8 mouse cellular contexts compared by ENCODE assay signal in the genomic region with DNA sequence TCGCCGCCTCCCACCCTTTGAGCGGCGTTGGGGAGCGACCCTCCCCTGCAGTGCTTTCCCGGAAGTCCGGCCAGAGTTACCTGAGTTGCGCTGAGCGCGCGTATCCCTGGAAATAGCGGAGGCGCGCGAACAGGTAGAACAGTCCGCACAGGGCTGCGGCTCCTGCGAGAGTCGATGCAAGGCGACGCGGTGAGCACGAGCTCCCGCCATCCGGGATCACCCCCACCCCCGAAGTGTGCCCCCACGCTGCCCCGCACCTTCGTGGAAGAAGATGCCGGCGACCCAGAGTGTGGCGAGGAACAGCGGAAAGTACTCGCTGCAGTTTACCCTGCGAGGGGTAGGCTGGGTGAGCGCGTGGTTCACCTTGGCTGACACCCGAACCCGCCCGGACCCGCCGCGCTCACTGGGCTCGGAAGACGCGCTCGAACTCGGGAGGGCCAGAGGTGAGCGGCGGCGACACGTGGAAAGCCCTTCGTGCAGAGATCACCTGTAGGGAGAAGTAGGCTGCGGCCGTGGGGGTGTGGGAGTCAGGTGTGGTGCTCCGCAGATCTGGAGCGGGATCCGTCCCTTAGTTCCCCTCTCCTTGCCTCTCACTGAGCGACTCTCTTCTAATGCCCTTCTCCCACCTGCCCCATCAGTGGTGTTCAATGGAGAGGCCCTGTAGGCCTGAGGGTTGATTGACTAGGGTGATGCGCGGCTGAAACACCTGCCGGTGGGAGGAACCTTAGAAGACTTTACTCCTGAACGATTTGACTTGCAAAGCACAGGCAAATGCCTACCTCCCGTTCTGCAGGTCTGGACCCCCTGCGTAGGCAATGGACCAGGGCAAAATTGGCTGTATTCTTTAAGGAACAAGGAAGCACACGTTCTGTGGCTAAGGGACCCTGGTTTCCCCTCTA. TPM values are rescaled to one million over a fixed set of nuclear protein-coding genes. Genes with fewer than 3 reads are reported as not detected.
DNase-seq lines count a peak whose midpoint lies in the region; TF ChIP-seq lines count a peak whose summit lies in the region.

No protein-coding gene starts in this region.

- TF ChIP-seq CTCF in olfactory bulb, adult 2 months (IDR thresholded peaks at IDR 0.05; ENCODE audit: insufficient read depth, low read depth, low read length) = no peak

- peak; percentile 6 for DNase-seq in adrenal gland, adult 2 months
- no peak for DNase-seq in adrenal gland, adult 8-10 months
- peak; percentile 29 for DNase-seq in urinary bladder, postnatal 14 days (ENCODE audit: low spot score)
- no peak for DNase-seq in urinary bladder, adult 2 months (ENCODE audit: low spot score)
- DNase-seq in kidney, postnatal 14 days = peak; percentile 48
- DNase-seq in urinary bladder, postnatal 4 days (ENCODE audit: low spot score in 2 of 2) = no peak
- DNase-seq in gastrocnemius, postnatal 25 days = no peak

- peak overlapping the region; percentile 61 for H3K4me3 ChIP-seq in olfactory bulb, adult 2 months (ENCODE audit: insufficient read depth, low read depth, low read length)

- WGBS in olfactory bulb, adult 2 months = 8% methylated on average over 66 of the region's 66 CpGs

- peaks cover 10% of the 10 kb centered on the region for H3K4me1 ChIP-seq in olfactory bulb, adult 2 months (ENCODE audit: control insufficient read depth, insufficient read depth, low read length)

- TF ChIP-seq POLR2A in olfactory bulb, adult 2 months (IDR thresholded peaks at IDR 0.05; ENCODE audit: insufficient read depth, low read depth, low read length) = no peak

- H3K27ac ChIP-seq in olfactory bulb, adult 2 months (ENCODE audit: insufficient read depth, low read depth, low read length) = no peak overlapping the region

RNA-seq across cellular contexts. Expression of a gene that starts 1.2 kb away (rescaled TPM):
- 10 to 100 TPM; 17.0 to 21.6 TPM for total RNA-seq in adrenal gland, adult 2 months (2021)
- polyA plus RNA-seq in adrenal gland, adult 2 months (2012; rRNA removed) = 83.6 and 186 TPM in 2 replicates
- total RNA-seq in adrenal gland, adult 8-10 months (2022) = 10 to 100 TPM in 3 of 4 experiments, 1 to 10 TPM in 1; 8.3 to 28.7 (median 11.8) TPM
- polyA plus RNA-seq in urinary bladder, adult 2 months (2012; rRNA removed) = 16.8 and 36.1 TPM in 2 replicates
- polyA plus RNA-seq in olfactory bulb, adult 2 months (2012; ENCODE audit: insufficient read depth, insufficient read length, low replicate concordance, missing spikeins) = not detected in 2 replicates
- total RNA-seq in gastrocnemius, postnatal 25 days (2021) = 1 to 10 TPM; 2.9 to 3.7 TPM

RNA-seq across cellular contexts. Expression of a gene that starts 26.5 kb away (rescaled TPM):
- 100 to 1,000 TPM; 119 to 128 TPM for total RNA-seq in adrenal gland, adult 2 months (2021)
- polyA plus RNA-seq in adrenal gland, adult 2 months (2012; rRNA removed) = 347 and 361 TPM in 2 replicates
- total RNA-seq in adrenal gland, adult 8-10 months (2022) = 100 to 1,000 TPM; 130 to 232 (median 157) TPM
- polyA plus RNA-seq in urinary bladder, adult 2 months (2012; rRNA removed) = 47.4 and 54.3 TPM in 2 replicates
- not detected in 2 replicates for polyA plus RNA-seq in olfactory bulb, adult 2 months (2012; ENCODE audit: insufficient read depth, insufficient read length, low replicate concordance, missing spikeins)
- total RNA-seq in gastrocnemius, postnatal 25 days (2021) = 10 to 100 TPM; 27.6 to 38.9 TPM

RNA-seq across cellular contexts. Expression of a gene that starts 26.6 kb away (rescaled TPM):
- total RNA-seq in adrenal gland, adult 2 months (2021) = 1,000 to 10,000 TPM in 1 of 2 experiments, 100 to 1,000 TPM in 1; 696 to 1,341 TPM
- polyA plus RNA-seq in adrenal gland, adult 2 months (2012; rRNA removed) = 517 and 655 TPM in 2 replicates
- 1,000 to 10,000 TPM in 1 of 4 experiments, 100 to 1,000 TPM in 3; 798 to 1,098 (median 876) TPM for total RNA-seq in adrenal gland, adult 8-10 months (2022)
- polyA plus RNA-seq in urinary bladder, adult 2 months (2012; rRNA removed) = 317 and 373 TPM in 2 replicates
- polyA plus RNA-seq in olfactory bulb, adult 2 months (2012; ENCODE audit: insufficient read depth, insufficient read length, low replicate concordance, missing spikeins) = 578 TPM in 1 of 2 replicates, not detected in the other
- 100 to 1,000 TPM; 335 to 433 TPM for total RNA-seq in gastrocnemius, postnatal 25 days (2021)

RNA-seq across cellular contexts. Expression of a gene that starts 54.9 kb away (rescaled TPM):
- 10 to 100 TPM; 20.8 to 27.8 TPM for total RNA-seq in adrenal gland, adult 2 months (2021)
- 24.8 and 26.8 TPM in 2 replicates for polyA plus RNA-seq in adrenal gland, adult 2 months (2012; rRNA removed)
- 10 to 100 TPM; 21.2 to 24.5 (median 23.9) TPM for total RNA-seq in adrenal gland, adult 8-10 months (2022)
- 12.2 and 15.2 TPM in 2 replicates for polyA plus RNA-seq in urinary bladder, adult 2 months (2012; rRNA removed)
- not detected in 2 replicates for polyA plus RNA-seq in olfactory bulb, adult 2 months (2012; ENCODE audit: insufficient read depth, insufficient read length, low replicate concordance, missing spikeins)
- 1 to 10 TPM; 5.1 to 5.8 TPM for total RNA-seq in gastrocnemius, postnatal 25 days (2021)

Comparison
In these comparisons a context has a peak if more than half of its experiments do, and no peak if none do; other contexts are left out.
1. DNase-seq: peak in adrenal gland, adult 2 months (single experiment), urinary bladder, postnatal 14 days (single experiment) and kidney, postnatal 14 days (single experiment); none in adrenal gland, adult 8-10 months (single experiment), urinary bladder, adult 2 months (single experiment), urinary bladder, postnatal 4 days (0 of 2) and gastrocnemius, postnatal 25 days (single experiment).